Mouse (Mus musculus) B cell, adult 2 months (primary cell): ENCODE measurements around the gene Gm10643.
A peak's percentile ranks its signal among the peaks of the same experiment; 100 is the strongest.

Experiments
- DNase-seq, 2 experiments: peaks; one replicate each; pipeline ENCODE4 v3.0.0; 2022

Gene Gm10643

DNA sequence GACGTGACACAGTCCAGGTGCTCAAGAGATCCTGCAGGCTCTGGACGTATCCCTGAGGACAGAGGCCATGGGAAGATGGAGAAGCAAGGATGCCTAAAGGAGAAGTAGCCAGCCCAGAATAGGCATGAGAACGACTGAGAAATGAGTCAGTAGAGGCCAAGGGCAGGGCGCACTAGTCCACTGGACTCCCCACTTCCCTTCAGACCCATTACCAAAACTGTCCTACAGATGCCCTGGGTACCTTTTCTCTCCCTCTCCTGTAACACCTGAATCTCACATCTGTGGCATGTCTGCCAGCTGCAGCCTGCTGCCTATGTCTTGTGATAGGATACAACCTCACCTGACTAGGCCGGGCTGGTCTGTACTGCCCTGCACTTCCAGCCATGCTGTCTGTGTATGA lies 5.3 kb upstream of the Gm10643 start:
- DNase-seq: no peak

GRCm38 (mm10) chr8:84069750-84070149 lies 4.8 kb upstream of the Gm10643 start:
- no peak for DNase-seq

- no peak for DNase-seq
Measured at GRCm38 (mm10) chr8:84069169-84069568, 4.2 kb upstream of the Gm10643 start.

DNA sequence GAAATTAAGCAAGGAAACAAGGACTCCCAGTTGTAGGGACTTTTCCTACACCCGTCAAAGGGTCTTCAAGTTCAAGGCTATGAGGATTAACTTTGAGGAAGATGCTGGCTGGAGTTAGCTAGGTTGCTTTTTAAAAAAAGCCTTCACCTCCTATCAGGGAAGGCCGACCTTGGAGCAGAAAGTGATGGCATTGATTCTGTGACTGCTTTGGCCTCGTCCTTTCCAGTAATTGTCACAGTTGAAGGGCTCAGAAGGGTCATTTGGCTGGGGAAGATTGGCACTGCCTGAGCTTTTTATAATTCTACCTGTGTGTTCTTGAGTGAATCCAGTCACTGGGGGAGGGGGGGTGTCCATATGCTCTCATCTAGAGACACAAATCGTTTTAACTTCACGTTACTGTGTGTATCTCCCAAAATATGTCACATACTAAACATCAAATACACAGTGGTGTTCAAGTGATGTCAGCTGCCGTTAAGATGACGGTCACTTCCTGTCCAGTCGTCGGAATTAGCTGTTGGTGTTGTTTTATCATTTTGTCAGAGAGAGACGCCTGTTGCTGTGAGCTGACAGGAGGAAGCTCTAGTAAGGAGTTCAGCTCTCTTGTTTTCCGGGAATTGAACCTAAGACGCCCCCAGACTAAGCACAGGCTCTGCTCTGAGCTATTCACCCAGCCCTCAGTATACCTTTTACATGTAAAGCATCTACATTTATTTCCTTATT lies 3.5 kb upstream of the Gm10643 start:
- no peak for DNase-seq

GRCm38 (mm10) chr8:84067911-84068310 lies 3.0 kb upstream of the Gm10643 start:
- no peak for DNase-seq

GRCm38 (mm10) chr8:84067047-84067573 lies 2.2 kb upstream of the Gm10643 start:
- DNase-seq: peak; percentile 98 to 99

- peak; percentile 98 to 99 for DNase-seq
Measured at GRCm38 (mm10) chr8:84066291-84066930, 1.5 kb upstream of the Gm10643 start, which contains the start of gene Rfx1. Gene Rfx1 (plus strand): TSS chr8:84066834.

DNA sequence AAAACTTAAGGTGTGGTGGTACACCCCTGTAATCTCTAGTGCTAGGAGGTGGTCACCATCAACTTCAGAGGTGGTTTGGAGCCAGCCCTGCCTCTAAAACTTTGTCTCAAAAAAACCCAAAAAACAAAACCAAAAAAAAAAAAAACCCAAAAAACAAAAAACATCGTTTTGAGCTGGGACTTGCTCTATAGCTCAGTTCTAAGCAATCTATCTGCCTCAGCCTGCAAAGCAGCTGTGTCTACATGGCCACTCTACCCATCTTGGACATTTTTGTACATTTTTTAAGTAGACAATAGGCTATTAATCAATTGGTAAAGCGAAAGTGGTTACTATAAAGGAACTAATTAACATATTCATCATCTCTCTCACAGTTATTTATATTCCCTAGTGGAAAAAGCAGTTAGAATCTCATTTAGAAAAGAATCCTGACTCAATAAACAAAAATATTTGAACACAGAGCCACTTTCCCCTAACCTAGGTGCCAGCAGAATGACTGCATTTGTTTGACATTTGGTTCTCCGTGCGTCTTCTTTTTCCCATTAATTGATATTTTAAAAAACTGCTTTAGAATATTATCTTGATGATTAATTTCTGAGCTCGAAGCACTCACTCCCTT lies 628 bp upstream of the Gm10643 start:
- DNase-seq: no peak

GRCm38 (mm10) chr8:84063861-84064610 lies 901 bp downstream of the Gm10643 start:
- DNase-seq: peak; percentile 78 to 81

GRCm38 (mm10) chr8:84060245-84060644 lies 4.7 kb downstream of the Gm10643 start:
- no peak for DNase-seq

DNA sequence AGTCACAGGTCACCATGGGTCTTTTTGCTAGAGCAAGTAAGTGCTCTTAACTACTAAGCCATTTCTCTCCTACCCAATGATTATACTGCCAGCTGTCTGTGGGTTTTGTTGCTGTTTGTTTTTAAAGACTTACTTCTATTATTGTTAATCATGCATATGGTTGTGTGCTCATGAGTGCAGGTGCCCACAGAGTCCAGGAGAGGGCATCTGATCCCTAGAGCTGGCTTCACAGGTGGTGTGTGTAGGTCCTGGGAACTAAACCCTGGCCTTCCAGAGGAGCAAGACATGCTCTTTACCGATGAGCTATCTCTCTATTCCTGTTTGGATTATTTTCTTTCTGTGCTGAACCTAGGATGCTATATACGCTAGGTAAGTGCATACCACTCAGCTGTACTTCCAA lies 5.7 kb downstream of the Gm10643 start:
- DNase-seq: no peak

DNA sequence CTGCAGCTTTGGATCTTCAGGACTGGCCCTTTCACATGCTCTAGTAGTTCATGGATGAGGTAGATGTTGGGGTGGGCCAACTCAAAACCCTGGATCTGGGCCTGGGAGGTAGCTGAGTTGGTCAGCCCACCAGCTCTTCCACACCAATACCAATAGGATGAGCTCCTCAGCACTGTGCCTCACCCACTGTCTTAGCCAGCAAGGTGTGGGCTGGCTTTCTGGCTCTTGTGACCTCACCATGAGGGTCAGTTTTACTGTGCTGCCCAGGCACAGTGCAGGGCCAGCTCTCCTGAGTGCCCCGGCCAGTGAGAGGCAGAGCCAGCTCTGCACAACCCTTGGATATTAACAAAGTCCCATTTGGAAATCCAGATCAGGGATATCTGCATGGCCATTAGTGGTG lies 7.1 kb downstream of the Gm10643 start:
- DNase-seq: no peak

DNA sequence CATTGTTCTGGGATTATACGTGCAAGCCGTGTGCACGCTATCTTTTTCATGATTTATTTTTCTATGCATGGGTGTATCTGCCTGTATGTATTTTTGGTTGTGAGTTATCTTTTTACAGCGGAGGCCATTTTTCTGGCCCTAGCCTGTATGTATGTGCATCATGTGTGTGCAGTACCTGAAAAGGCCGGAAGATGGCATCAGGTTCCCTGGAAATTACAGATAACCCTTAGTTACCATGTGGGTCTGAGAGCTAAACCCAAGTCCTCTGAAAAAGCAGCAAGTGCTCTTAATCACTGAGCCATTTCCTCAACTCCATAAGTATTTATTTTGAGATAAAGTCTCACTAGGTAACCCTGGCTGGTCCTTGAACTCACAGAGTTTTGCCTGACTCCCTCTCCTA lies 11.7 kb downstream of the Gm10643 start:
- no peak for DNase-seq

GRCm38 (mm10) chr8:84052746-84053145 lies 12.2 kb downstream of the Gm10643 start:
- DNase-seq: no peak

DNA sequence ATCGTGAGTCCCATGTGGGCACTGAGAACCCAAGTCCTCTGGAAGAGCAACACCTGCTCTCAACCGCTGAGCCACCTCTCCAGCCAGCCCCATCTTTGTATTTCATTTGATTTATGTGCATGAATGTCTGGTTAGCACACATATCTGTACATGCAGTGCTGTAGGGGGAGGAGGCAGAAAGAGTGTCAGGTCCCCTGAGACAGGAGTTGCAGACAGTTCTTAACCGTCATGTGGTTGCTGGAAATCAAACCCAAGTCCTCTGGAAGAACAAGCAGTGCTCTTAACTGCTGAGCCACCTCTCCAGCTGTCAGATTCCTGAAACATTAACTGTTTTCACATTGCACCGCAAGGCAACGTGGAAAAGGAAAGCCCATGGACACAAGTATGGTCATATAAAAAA lies 16.8 kb downstream of the Gm10643 start:
- DNase-seq: no peak

DNA sequence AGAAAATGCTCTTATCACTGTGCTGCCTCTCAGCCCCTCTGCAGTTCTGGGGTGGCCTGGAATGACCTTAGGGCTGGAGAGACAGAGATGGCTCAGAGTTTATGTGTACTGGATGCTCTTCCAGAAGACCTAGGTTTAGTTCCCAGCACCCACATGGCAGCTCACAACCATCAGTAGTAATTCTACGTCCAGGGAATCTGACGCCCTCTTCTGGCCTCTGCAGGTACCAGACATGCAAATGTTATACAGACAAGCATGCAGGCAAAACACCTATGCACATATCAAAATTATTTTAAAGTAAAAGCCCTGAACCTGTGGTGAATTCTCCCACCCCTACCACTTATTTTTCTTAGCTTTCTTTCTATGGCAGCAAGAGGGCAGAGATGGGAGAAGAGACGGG lies 18.4 kb downstream of the Gm10643 start:
- DNase-seq: no peak

DNA sequence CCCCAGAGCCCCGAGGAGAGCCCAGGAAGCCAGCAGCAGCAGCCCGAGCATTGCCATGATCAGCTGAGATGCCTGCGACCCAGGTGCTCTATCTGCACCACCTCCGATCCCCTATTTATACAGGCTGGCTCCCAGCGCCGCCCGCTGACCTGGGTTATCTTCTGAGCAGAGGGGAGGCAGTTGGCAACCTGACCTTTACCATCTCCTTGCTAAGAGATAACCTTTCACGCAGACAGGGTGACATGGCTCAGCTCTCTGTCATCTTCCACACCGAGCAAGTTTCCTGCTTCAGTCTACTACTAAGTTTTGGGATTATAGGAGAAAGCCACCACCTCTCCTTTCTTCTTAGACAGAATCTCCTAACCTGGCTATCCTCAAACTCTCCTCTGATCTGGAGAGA lies 20.0 kb downstream of the Gm10643 start, which contains the start of gene Rln3:
Gene Rln3, minus strand, starts transcription at position 101 of the 400 bp plus-strand sequence.
- no peak for DNase-seq

- no peak for DNase-seq
Measured at GRCm38 (mm10) chr8:84044103-84044502, 20.8 kb downstream of the Gm10643 start.

- DNase-seq: peak in 1 of 2 experiments; percentile 17
Measured at GRCm38 (mm10) chr8:84042948-84043342, 22.0 kb downstream of the Gm10643 start.

GRCm38 (mm10) chr8:84042066-84042947 lies 22.6 kb downstream of the Gm10643 start, which contains the start of gene Il27ra:
Gene Il27ra (minus strand): TSS chr8:84042589.
- DNase-seq: peak; percentile 75 to 78

DNA sequence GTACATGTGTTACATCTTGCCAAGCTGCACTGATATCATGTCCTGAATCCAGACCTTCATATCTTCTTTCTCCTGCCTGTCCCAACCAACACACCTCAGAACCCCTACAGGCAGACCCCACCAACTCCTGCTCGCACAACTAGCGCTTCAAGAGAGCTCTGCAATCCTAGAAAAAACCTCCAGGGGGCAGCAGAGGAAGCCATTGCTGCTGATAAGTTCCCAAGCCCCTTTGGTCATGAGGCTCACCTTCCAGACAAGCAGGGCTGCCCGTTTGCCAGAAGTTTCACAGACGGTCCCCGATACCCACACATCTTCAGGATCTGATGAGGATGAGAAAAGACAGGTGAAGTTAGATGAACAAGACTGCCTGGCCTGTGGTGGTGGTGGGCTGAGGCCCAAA lies 25.9 kb downstream of the Gm10643 start:
- DNase-seq: peak; percentile 86 to 87

- DNase-seq: no peak
Measured at GRCm38 (mm10) chr8:84038015-84038414, 26.9 kb downstream of the Gm10643 start.
